Mouse (Mus musculus): ENCODE results near the gene Jazf1.

Jazf1 gene

GRCm38 (mm10) chr6:53067989-53068874, at the start of gene Jazf1:
Gene Jazf1, minus strand, starts transcription at chr6:53068631.
- peak; percentile 61 for DNase-seq

- DNase-seq = no peak
Observed at GRCm38 (mm10) chr6:53117855-53118254, 49.4 kb upstream of the Jazf1 start.

- no peak for DNase-seq
Observed at GRCm38 (mm10) chr6:53086879-53087278, 18.4 kb upstream of the Jazf1 start.

GRCm38 (mm10) chr6:53081241-53081640, 12.8 kb upstream of the Jazf1 start:
- DNase-seq = no peak

- no peak for DNase-seq
Observed at GRCm38 (mm10) chr6:53078671-53079070, 10.2 kb upstream of the Jazf1 start.

- DNase-seq = no peak
Observed at GRCm38 (mm10) chr6:53071732-53072131, 3.3 kb upstream of the Jazf1 start.

- no peak for DNase-seq
Observed at GRCm38 (mm10) chr6:53069976-53070575, 1.6 kb upstream of the Jazf1 start.

- no peak for DNase-seq
Observed at GRCm38 (mm10) chr6:53068875-53069178, 396 bp upstream of the Jazf1 start.

GRCm38 (mm10) chr6:53067446-53067988, 914 bp downstream of the Jazf1 start:
- DNase-seq = peak; percentile 21

GRCm38 (mm10) chr6:53066978-53067377, 1.5 kb downstream of the Jazf1 start:
- no peak for DNase-seq

- DNase-seq = no peak
Observed at GRCm38 (mm10) chr6:53064070-53064469, 4.4 kb downstream of the Jazf1 start.

GRCm38 (mm10) chr6:53054909-53055308, 13.5 kb downstream of the Jazf1 start:
- no peak for DNase-seq

GRCm38 (mm10) chr6:53045501-53045900, 22.9 kb downstream of the Jazf1 start:
- DNase-seq = no peak

- DNase-seq = no peak
Observed at GRCm38 (mm10) chr6:53038176-53038575, 30.3 kb downstream of the Jazf1 start.

- DNase-seq = no peak
Observed at GRCm38 (mm10) chr6:53034362-53035011, 33.9 kb downstream of the Jazf1 start.

- DNase-seq = peak; percentile 11
Observed at GRCm38 (mm10) chr6:53032730-53033484, 35.5 kb downstream of the Jazf1 start.

GRCm38 (mm10) chr6:53022069-53022468, 46.4 kb downstream of the Jazf1 start:
- no peak for DNase-seq

- no peak for DNase-seq
Observed at GRCm38 (mm10) chr6:53021081-53021480, 47.4 kb downstream of the Jazf1 start.

- no peak for DNase-seq
Observed at GRCm38 (mm10) chr6:53017357-53018205, 50.9 kb downstream of the Jazf1 start.

GRCm38 (mm10) chr6:53014460-53015455, 53.7 kb downstream of the Jazf1 start:
- DNase-seq = no peak

- DNase-seq = no peak
Observed at GRCm38 (mm10) chr6:53010286-53010685, 58.1 kb downstream of the Jazf1 start.

Data from right cerebral cortex, postnatal 14 days (tissue).